Mouse (Mus musculus) cerebellum, adult 11 months (tissue): Measurements from ENCODE around the gene Dip2b.
"Not testable (repeated sequence)": the region's sequence is repeated elsewhere in the genome, so short reads cannot be mapped to it uniquely, and the experiment has no call there.

Experiments used
- DNase-seq: peaks from one replicate; pipeline ENCODE4 v3.0.0; 2022

Dip2b gene

DNA sequence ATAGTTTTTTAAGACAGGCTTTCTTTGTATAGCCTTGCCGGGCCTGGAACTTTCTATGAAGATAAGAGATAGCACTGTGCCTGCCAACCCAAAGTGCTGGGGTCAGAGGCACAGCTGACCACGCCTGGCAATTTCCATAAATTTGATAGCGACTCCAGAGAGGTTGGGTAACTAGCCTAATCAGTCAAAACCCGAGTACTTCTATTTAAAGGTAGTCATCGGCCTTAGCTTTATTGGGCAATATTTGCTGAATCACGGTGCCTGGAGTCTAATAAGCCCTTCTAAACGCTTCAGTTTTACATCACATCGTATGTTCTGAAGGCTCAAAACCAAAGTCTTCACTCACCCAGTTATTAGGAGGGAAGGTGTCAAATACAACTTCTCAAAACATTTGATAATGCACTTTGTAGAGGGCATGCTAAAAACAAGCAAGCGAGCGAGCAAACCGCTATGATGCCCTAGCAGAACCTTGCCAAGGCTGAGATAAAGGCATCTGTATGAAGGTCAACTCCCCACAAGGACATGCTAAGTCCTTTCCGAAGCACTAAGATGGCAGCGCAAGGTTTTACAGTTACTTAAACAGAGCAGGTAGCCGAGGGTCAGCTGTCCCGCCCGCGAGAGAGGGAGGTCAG, 188.7 kb downstream of the Dip2b start:
- DNase-seq, result no peak

DNA sequence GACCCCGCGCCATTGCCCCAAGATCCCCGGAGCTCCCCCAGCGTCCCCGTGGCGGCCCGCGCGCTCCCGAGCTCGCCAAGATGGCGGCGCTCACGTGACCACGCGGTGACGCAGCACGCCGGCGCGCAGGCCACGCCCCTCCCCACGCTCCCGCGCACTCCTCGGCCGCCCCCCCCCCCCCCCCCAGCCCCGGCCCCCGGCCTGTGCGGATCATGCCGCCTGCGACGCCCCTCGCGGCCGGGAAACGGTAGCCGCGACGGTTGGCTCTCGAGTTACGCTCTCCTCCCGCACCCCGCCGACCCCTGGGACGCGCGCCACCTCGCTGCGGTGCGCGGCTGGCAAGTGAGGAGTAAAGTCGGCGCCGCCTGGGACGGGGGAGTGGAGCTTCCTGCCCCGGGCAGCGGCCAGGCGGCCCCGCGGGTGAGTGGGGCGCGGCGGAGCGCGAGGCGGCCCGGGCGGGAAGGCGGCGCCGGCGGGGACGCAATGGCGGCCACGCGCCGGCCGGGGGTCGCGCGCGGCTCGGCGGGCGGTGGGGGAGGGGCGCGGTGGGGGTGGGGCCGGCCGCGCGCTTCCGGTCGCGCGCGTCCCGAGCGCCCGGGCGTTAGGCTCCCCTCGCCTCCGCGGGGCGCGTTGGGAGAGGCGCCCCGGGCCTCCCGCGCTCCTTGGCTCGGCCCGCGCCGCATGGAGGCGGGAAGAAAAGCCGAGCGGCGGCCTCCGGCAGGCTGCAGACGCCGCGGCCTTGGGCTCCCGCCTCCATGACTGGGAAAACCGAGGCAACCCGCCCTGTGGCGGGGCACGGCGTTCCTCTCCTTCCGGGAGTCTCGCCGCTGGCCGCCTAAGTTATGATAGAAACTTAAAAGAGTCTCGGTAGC, 189.4 kb downstream of the Dip2b start, which contains the start of gene Atf1:
Atf1 (plus strand) TSS at position 157 of the 872 bp plus-strand sequence.
- DNase-seq, result peak; percentile 93

DNA sequence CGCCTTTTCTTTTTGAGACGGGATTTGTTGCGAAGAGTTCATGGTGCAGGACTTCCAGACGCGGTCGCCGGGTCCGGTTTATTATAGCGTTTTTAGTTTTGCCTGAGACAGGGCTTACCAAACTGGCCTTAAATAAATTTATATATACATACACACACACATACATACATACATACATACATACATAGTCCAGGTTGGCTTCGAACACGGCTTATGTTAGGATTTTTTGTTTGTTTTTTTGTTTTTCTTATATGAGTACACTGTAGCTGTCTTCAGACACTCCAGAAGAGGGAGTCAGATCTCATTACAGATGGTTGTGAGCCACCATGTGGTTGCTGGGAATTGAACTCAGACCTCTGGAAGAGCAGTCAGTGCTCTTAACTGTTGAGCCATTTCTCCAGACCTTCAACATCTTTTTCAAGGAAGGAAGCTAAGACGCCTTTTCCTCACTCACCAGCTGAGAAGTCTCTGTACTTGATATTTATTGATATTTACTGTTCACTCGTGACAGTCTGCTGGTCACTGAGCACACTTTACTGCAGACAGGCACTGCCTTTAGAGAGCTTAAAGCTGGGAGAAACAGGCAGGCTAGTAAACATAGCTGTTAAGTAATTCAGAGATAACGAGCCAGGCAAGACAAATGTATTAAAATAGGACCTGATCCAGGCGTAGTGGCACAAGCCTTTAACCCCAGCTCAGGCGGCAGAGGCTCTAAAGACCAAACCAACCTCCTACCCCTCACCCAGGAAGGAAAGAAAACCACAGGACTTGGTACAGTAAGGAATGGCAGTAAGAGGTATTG, 190.3 kb downstream of the Dip2b start:
- DNase-seq, result no peak

GRCm38 (mm10) chr15:100230655-100231054, 192.2 kb downstream of the Dip2b start:
- DNase-seq, result no peak

DNA sequence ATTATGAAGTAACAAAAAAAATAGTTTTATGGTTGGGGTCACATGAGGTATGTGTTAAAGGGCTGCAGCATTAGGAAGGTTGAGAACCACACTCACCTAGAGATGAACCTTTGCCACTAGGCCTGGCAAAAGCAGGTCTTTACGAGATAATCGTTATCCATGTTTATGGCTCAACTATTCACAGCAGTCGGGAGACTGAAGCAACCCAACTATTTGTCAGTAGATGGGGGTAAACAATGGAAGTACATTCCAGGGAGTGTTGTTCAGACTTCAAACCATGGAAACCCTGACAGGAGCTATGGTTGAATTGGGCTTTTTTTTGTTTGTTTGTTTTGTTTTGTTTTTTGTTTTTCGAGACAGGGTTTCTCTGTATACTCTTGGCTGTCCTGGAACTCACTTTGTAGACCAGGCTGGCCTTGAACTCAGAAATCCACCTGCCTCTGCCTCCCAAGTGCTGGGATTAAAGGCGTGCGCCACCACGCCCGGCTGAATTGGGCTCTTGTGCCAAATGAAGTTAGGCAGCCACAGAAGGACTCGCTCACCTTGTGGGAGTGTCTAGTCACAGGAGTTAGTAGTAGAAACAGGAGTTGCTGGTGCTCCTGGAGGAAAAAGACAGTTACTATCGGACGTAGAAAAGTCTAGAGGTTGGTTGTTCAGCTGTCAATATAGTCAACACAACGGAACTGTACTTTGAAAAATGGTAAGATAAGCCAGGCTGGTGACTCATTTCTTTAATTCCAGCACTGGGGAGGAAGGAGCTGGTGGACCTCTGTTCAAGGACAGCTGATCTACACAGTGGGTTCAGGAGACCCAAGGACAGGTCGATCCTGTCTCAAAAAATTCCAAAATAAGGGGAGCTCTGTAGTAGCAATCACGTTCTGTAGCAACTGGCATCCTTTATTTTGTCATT, 193.4 kb downstream of the Dip2b start:
- DNase-seq, result no peak

DNA sequence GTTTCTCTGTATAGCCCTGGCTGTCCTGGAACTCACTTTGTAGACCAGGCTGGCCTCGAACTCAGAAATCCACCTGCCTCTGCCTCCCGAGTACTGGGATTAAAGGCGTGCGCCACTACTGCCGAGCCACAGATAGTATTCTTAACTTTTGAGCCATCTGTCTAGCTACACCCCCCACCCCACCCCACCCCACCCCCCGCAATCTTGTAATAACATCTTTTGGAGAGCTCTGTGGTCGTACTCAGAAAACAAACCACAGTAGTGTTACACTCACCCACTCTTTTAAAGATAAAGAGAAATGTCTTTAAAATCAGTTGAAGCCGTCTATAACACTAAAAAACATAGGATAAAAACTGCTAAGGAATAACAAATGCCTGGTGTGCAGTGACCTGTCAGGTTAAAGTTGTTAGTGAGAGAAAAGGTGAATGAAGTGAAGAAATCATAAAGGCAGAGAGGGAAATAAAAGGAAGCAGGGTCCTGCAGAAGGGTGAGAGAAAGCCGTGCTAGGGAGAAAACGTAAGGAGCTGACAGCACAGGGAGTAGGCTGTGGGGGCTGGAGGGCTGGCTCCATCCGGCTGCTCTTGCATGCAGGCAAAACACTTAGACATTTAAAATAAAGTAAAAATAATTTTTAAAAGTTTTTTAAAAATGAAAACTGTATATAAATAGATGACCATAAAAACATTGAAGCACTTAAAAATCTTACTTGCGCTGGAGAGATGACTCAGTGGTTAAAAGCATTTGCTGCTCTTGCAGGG, 196.9 kb downstream of the Dip2b start:
- no peak for DNase-seq

- no peak for DNase-seq
These were observed 198.5 kb downstream of the Dip2b start for GRCm38 (mm10) chr15:100236952-100237351.

GRCm38 (mm10) chr15:100241780-100242179, 203.3 kb downstream of the Dip2b start:
- DNase-seq, result no peak

- no peak for DNase-seq
These were observed 207.5 kb downstream of the Dip2b start for GRCm38 (mm10) chr15:100245951-100246350.

GRCm38 (mm10) chr15:100247296-100247695, 208.8 kb downstream of the Dip2b start:
- no peak for DNase-seq

DNA sequence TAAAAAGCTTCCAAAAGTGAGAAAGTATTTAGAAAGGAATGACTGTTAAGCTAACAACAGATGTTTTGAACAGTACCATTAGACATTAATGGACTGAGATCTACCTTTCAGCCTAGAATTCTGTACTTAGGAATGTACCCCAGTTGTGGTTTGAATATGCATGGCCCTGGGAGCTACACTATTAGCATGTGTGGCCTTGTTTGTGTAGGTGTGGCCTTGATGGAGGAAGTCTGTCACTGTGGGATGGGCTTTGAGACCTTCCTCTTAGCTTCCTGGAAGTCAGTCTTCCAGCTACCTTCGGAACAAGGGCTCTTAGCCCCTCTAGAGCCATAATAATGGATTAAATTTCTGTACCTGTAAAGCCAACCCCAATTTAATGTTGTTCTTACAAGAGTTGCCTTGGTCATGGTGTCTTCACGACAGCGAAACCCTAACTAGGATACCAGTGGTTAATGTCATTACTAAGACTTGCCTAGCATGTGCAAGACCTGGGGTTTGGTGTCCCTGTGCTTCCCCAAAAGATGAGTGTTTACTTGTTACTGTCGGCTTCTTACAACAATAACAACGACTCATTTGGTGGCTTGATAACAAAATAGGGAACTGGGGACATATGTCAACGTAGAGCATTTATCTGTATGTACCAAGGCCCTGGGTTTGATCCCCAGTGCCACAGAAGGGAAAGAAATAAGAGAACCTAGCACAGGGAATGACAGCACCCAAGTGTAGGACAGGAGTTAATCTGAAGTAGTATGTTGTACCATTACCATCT, 210.4 kb downstream of the Dip2b start:
- DNase-seq, result no peak

- DNase-seq, result no peak
These were observed 212.8 kb downstream of the Dip2b start for GRCm38 (mm10) chr15:100251153-100251780.

DNA sequence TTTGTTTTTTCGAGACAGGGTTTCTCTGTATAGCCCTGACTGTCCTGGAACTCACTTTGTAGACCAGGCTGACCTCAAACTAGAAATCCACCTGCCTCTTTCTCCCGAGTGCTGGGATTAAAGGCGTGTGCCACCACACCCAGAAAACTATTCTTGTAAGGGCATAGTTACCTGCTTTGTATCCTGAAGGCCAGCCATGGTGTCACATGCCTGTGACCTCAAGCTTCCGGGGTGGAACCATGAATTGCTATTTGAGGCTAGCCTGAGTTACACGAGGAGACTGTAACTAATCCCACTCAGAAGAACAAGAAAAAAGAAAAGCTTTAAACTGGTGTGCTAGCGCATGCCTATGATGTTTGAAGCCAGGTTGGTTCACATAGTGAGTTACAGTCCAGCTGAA, 217.9 kb downstream of the Dip2b start:
- no peak for DNase-seq

- DNase-seq, result no peak
These were observed 218.8 kb downstream of the Dip2b start for GRCm38 (mm10) chr15:100257305-100257704.

DNA sequence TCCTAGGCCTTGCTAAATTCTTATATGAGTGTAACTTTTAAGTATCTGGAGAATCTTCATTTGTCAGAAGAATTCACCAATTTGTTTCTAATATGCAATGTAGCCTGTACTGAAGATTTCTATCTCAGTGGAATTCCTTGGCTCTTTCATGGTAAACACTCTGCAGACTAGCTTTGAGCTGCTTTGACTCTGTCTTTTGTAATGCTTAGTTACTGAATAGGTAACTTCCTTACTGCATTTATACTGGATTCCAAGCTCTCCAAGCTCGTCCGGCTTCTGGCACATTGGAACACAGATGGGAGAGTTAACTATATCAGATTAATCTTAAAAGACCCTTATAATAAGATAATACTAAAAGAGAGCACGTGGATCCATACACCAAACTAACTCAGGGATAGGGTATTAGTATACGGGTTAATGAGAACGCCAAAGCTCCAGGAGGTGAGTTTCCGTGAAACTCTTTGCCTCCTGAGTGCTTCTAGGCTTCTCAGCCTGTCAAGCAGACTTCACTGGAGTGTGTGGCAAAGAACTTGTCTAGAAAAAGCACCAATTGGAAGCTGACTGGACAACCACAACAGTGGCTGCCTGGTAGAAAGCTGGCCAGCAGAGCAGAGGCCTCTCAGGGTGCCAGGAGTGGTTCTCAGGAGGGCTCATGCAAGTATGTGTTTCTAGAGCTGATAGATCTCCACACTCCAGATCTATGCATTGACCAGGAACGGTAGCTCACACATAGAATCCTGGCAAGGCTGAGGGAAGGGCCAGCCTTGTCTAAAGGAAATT, 220.4 kb downstream of the Dip2b start:
- DNase-seq, result no peak

DNA sequence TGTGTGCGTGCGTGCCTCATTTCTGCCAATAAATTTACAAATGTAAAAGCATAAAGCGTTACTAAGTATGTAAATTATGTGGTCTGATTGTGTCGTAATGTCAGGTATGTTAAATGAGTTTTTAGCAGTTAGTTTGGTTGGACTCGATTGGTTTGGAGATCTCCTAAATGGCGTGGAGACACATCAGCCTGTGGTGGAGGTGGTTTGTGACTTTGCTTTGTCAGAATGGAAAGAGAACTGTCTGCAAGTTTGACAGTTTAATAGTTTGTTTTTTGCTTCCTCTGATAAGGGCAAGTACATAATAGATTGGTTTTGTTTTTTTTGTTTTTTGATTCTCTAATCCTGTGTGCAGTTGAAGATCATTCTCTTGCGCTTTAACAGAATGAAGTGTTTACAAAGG, 221.9 kb downstream of the Dip2b start:
- DNase-seq, result not testable (repeated sequence)

GRCm38 (mm10) chr15:100263246-100263905, 224.9 kb downstream of the Dip2b start:
- no peak for DNase-seq

GRCm38 (mm10) chr15:100265586-100266325, 227.3 kb downstream of the Dip2b start:
- no peak for DNase-seq
